In the genomic region with DNA sequence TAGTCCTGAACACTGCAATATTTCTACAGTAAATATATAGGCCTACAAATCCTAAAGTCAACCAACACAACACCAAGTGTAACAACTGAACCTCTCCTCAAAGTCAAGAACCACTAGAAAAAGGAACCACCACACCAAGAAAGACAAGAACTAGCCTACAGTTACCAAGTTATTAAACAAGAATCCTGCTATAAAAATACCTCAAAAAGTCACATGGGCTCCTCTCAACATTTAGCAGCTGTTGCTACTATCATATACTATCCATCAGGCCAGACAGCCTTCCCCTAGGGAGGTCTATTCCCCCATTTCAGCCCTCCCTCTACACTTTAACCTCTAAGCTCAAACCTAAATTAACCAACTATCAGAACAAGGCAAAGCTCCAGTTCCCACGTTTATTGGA, we compare ENCODE assay signal across 9 mouse cellular contexts. TPM values are rescaled to one million over a fixed set of nuclear protein-coding genes. Genes with fewer than 3 reads are reported as not detected.
A peak's percentile ranks its signal among the peaks of the same experiment; 100 is the strongest.
DNase-seq lines count a peak whose midpoint lies in the region; ATAC-seq lines count a peak whose summit lies in the region.
"Had no signal": no experiment of that assay in that cellular context is flagged by ENCODE, and none has a peak within 500 bp of the region (broad histone marks: within the 10 kb centered on the region; RNA-seq: fewer than 3 reads in every experiment).

No protein-coding gene starts in this region.

- peaks cover 16% of the 10 kb centered on the region for H3K4me1 ChIP-seq in lung, embryonic 15.5 days
- peaks cover 11% of the 10 kb centered on the region for H3K4me1 ChIP-seq in embryonic facial prominence, embryonic 15.5 days
- peaks cover 5% of the 10 kb centered on the region for H3K4me1 ChIP-seq in limb, embryonic 11.5 days (ENCODE audit: control insufficient read depth, insufficient read depth, low read length)
- peaks cover 16% of the 10 kb centered on the region; the same call in 1 of the 2 replicates for H3K4me1 ChIP-seq in stomach, embryonic 14.5 days (ENCODE audit: control insufficient read depth, insufficient read depth, low read length)

- no peak overlapping the region for H3K27ac ChIP-seq in lung, embryonic 15.5 days
- no peak overlapping the region for H3K27ac ChIP-seq in embryonic facial prominence, embryonic 15.5 days (replicated peaks)
- H3K27ac ChIP-seq in limb, embryonic 11.5 days (replicated peaks; ENCODE audit: low read depth, low read length): no peak overlapping the region
- no peak overlapping the region for H3K27ac ChIP-seq in stomach, embryonic 14.5 days (ENCODE audit: low read length)

- H3K4me2 ChIP-seq in lung, embryonic 15.5 days: peak overlapping the region; percentile 68
- H3K4me2 ChIP-seq in embryonic facial prominence, embryonic 15.5 days (replicated peaks): peak overlapping the region; percentile 69
- peak overlapping the region; percentile 65 for H3K4me2 ChIP-seq in limb, embryonic 11.5 days (ENCODE audit: low read depth, severe bottlenecking)
- H3K4me2 ChIP-seq in stomach, embryonic 14.5 days (replicated peaks; ENCODE audit: low read depth, low read length): peak overlapping the region; percentile 81

- H3K9me3 ChIP-seq in lung, embryonic 15.5 days: no peaks in the 10 kb centered on the region
- H3K9me3 ChIP-seq in embryonic facial prominence, embryonic 15.5 days (replicated peaks): no peaks in the 10 kb centered on the region
- H3K9me3 ChIP-seq in limb, embryonic 11.5 days (ENCODE audit: control insufficient read depth, low read length): no peaks in the 10 kb centered on the region
- H3K9me3 ChIP-seq in stomach, embryonic 14.5 days (ENCODE audit: control insufficient read depth, low read depth, low read length): no peaks in the 10 kb centered on the region

- no peaks in the 10 kb centered on the region for H3K27me3 ChIP-seq in lung, embryonic 15.5 days
- no peaks in the 10 kb centered on the region for H3K27me3 ChIP-seq in embryonic facial prominence, embryonic 15.5 days
- no peaks in the 10 kb centered on the region for H3K27me3 ChIP-seq in limb, embryonic 11.5 days (ENCODE audit: control insufficient read depth, insufficient read depth, low read length)
- no peaks in the 10 kb centered on the region for H3K27me3 ChIP-seq in stomach, embryonic 14.5 days (ENCODE audit: control insufficient read depth, insufficient read depth, low read length)

- ATAC-seq in lung, embryonic 15.5 days (ENCODE audit: borderline replicate concordance, extremely low read depth, low FRiP score, low TSS enrichment): no peak
- no peak for ATAC-seq in embryonic facial prominence, embryonic 15.5 days (ENCODE audit: insufficient number of reproducible peaks, low FRiP score, low TSS enrichment, low read depth)
- ATAC-seq in limb, embryonic 11.5 days (ENCODE audit: insufficient number of reproducible peaks, low FRiP score, low TSS enrichment, low read depth): no peak
- no peak for ATAC-seq in stomach, embryonic 14.5 days (ENCODE audit: insufficient number of reproducible peaks, insufficient read depth, low FRiP score, low read depth)

- H3K36me3 ChIP-seq in lung, embryonic 15.5 days: peaks cover 17% of the 10 kb centered on the region
- peaks cover 13% of the 10 kb centered on the region for H3K36me3 ChIP-seq in embryonic facial prominence, embryonic 15.5 days
- peaks cover 5% of the 10 kb centered on the region for H3K36me3 ChIP-seq in limb, embryonic 11.5 days (ENCODE audit: control insufficient read depth, insufficient read depth, low read length)
- peaks cover 22% of the 10 kb centered on the region for H3K36me3 ChIP-seq in stomach, embryonic 14.5 days (ENCODE audit: control insufficient read depth, insufficient read depth, low read length)

- WGBS in lung, embryonic 15.5 days: 0% methylated on average over 1 of the region's 1 CpGs
- 0% methylated on average over 1 of the region's 1 CpGs for WGBS in embryonic facial prominence, embryonic 15.5 days
- WGBS in limb, embryonic 11.5 days: 23% methylated on average over 1 of the region's 1 CpGs
- 9% methylated on average over 1 of the region's 1 CpGs for WGBS in stomach, embryonic 14.5 days

- no peak for DNase-seq in lung, postnatal 4 days
- DNase-seq in limb, embryonic 11.5 days (ENCODE audit: low spot score): no peak
- DNase-seq in spleen, adult 12 weeks (ENCODE audit: low spot score): no peak
- no peak for DNase-seq in thymus, postnatal 36 days
- DNase-seq in gastrocnemius, postnatal 10 days: no peak

- H3K4me3 ChIP-seq in lung, embryonic 15.5 days: peak overlapping the region; percentile 100
- peak overlapping the region; percentile 99 for H3K4me3 ChIP-seq in embryonic facial prominence, embryonic 15.5 days (replicated peaks)
- H3K4me3 ChIP-seq in limb, embryonic 11.5 days (ENCODE audit: low read depth, low read length): peak overlapping the region; percentile 99
- peak overlapping the region; percentile 93 for H3K4me3 ChIP-seq in stomach, embryonic 14.5 days (ENCODE audit: low read depth, low read length)

- H3K9ac ChIP-seq in lung, embryonic 15.5 days: peak overlapping the region; percentile 99
- no peak overlapping the region for H3K9ac ChIP-seq in embryonic facial prominence, embryonic 15.5 days
- no peak overlapping the region for H3K9ac ChIP-seq in limb, embryonic 11.5 days (ENCODE audit: low read length)
- H3K9ac ChIP-seq in stomach, embryonic 14.5 days (replicated peaks; ENCODE audit: low read depth, low read length): peak overlapping the region; percentile 25

RNA-seq across cellular contexts. Expression of a gene that starts 2.3 kb away (rescaled TPM):
- 96.0 and 108 TPM in 2 replicates for polyA plus RNA-seq in lung, embryonic 15.5 days (2015; fragmentation: Nextera tagmentation; extraction: Ambion mirVana)
- polyA plus RNA-seq in embryonic facial prominence, embryonic 15.5 days (2015; fragmentation: Nextera tagmentation; extraction: Ambion mirVana): 83.1 and 86.0 TPM in 2 replicates
- polyA plus RNA-seq in limb, embryonic 11.5 days (2014; fragmentation: Nextera tagmentation; extraction: Ambion mirVana): 138 and 146 TPM in 2 replicates
- 123 and 135 TPM in 2 replicates for polyA plus RNA-seq in stomach, embryonic 14.5 days (2014; fragmentation: Nextera tagmentation; extraction: Ambion mirVana)
- 10 to 100 TPM; 65.8 to 77.3 TPM for total RNA-seq in gastrocnemius, postnatal 10 days (2021)

RNA-seq across cellular contexts. Expression of a gene that starts 23.7 kb away (rescaled TPM):
- 0.62 TPM in 1 of 2 replicates, not detected in the other for polyA plus RNA-seq in lung, embryonic 15.5 days (2015; fragmentation: Nextera tagmentation; extraction: Ambion mirVana)
- polyA plus RNA-seq in embryonic facial prominence, embryonic 15.5 days (2015; fragmentation: Nextera tagmentation; extraction: Ambion mirVana): 0.54 and 0.71 TPM in 2 replicates
- 0.61 and 1.0 TPM in 2 replicates for polyA plus RNA-seq in limb, embryonic 11.5 days (2014; fragmentation: Nextera tagmentation; extraction: Ambion mirVana)
- 0.59 and 0.73 TPM in 2 replicates for polyA plus RNA-seq in stomach, embryonic 14.5 days (2014; fragmentation: Nextera tagmentation; extraction: Ambion mirVana)
- not detected for total RNA-seq in gastrocnemius, postnatal 10 days (2021)
- polyA plus RNA-seq: spleen, adult 2 months had no signal

RNA-seq across cellular contexts. Expression of a gene that starts 41.4 kb away (rescaled TPM):
- polyA plus RNA-seq in lung, embryonic 15.5 days (2015; fragmentation: Nextera tagmentation; extraction: Ambion mirVana): 26.3 and 27.5 TPM in 2 replicates
- polyA plus RNA-seq in embryonic facial prominence, embryonic 15.5 days (2015; fragmentation: Nextera tagmentation; extraction: Ambion mirVana): 26.5 and 29.0 TPM in 2 replicates
- 19.8 and 21.5 TPM in 2 replicates for polyA plus RNA-seq in limb, embryonic 11.5 days (2014; fragmentation: Nextera tagmentation; extraction: Ambion mirVana)
- polyA plus RNA-seq in stomach, embryonic 14.5 days (2014; fragmentation: Nextera tagmentation; extraction: Ambion mirVana): 26.1 and 31.3 TPM in 2 replicates
- 10 to 100 TPM; 17.3 to 19.7 TPM for total RNA-seq in gastrocnemius, postnatal 10 days (2021)

Comparison
In these comparisons a context has a peak if more than half of its experiments do, and no peak if none do; other contexts are left out.
1. H3K9ac ChIP-seq: peak in lung, embryonic 15.5 days (single experiment) and stomach, embryonic 14.5 days (single experiment); none in embryonic facial prominence, embryonic 15.5 days (single experiment) and limb, embryonic 11.5 days (single experiment).
2. Peak in every context shown above with its lines, with median percentiles within 50 percentile points of each other: H3K4me2 ChIP-seq and H3K4me3 ChIP-seq.